Mouse (Mus musculus) bone marrow, adult 2 months (tissue): Measurements from ENCODE around the gene Pip4k2b.

ENCODE experiments used
- CTCF ChIP-seq: fragments of 200-500 bp; IDR thresholded peaks from 2 replicates; pipeline ENCODE4 v1.5.1; 2011; ENCODE audit warnings: low read length, control low read depth; ENCODE audit not compliant: control insufficient read depth, insufficient read depth
- POLR2A ChIP-seq: fragments of 200-500 bp; IDR thresholded peaks from 2 replicates; pipeline ENCODE4 v1.6.1; 2011; ENCODE audit warnings: low read depth, mild to moderate bottlenecking, control low read depth, low read length, borderline replicate concordance; ENCODE audit not compliant: control insufficient read depth

- TF ChIP-seq CTCF (no peak), POLR2A (no peak)
Observed at GRCm38 (mm10) chr11:97742157-97742556, 2.3 kb downstream of the Pip4k2b start.
